Comparison of ENCODE assay signal across 10 mouse cellular contexts in genomic region chr7:19357381-19358375, GRCm38 (mm10). TPM values are rescaled to one million over a fixed set of nuclear protein-coding genes. Genes with fewer than 3 reads are reported as not detected.
DNase-seq lines count a peak whose midpoint lies in the region; ATAC-seq lines count a peak whose summit lies in the region.
"Had no signal": no experiment of that assay in that cellular context is flagged by ENCODE, and none has a peak within 500 bp of the region (broad histone marks: within the 10 kb centered on the region; RNA-seq: fewer than 3 reads in every experiment).

No protein-coding gene starts in this region.

- no peak overlapping the region for H3K27ac ChIP-seq in kidney, embryonic 15.5 days
- H3K27ac ChIP-seq in embryonic facial prominence, embryonic 14.5 days (replicated peaks; ENCODE audit: low read depth, low read length), result no peak overlapping the region
- H3K27ac ChIP-seq in limb, embryonic 11.5 days (replicated peaks; ENCODE audit: low read depth, low read length), result no peak overlapping the region
- no peak overlapping the region for H3K27ac ChIP-seq in neural tube, embryonic 12.5 days

- H3K9ac ChIP-seq in kidney, embryonic 15.5 days, result peak overlapping the region; percentile 56
- peak overlapping the region; percentile 75 for H3K9ac ChIP-seq in embryonic facial prominence, embryonic 14.5 days (ENCODE audit: low read depth, low read length)
- no peak overlapping the region for H3K9ac ChIP-seq in limb, embryonic 11.5 days (ENCODE audit: low read length)
- peak overlapping the region; percentile 63; the same call in 1 of the 2 replicates for H3K9ac ChIP-seq in neural tube, embryonic 12.5 days

- WGBS in kidney, embryonic 15.5 days, result 92% methylated on average over 25 of the region's 25 CpGs
- WGBS in embryonic facial prominence, embryonic 14.5 days, result 90% methylated on average over 25 of the region's 25 CpGs
- WGBS in limb, embryonic 11.5 days, result 94% methylated on average over 25 of the region's 25 CpGs
- whole genome bisulfite sequencing in neural tube, embryonic 12.5 days, result 94% methylated on average over 25 of the region's 25 CpGs

- peaks cover 54% of the 10 kb centered on the region for H3K36me3 ChIP-seq in kidney, embryonic 15.5 days
- peaks cover 38% of the 10 kb centered on the region for H3K36me3 ChIP-seq in embryonic facial prominence, embryonic 14.5 days (ENCODE audit: control insufficient read depth, insufficient read depth, low read length)
- peaks cover 9% of the 10 kb centered on the region; the same call in 1 of the 2 replicates for H3K36me3 ChIP-seq in limb, embryonic 11.5 days (ENCODE audit: control insufficient read depth, insufficient read depth, low read length)
- H3K36me3 ChIP-seq in neural tube, embryonic 12.5 days, result peaks cover 46% of the 10 kb centered on the region

- H3K27me3 ChIP-seq in kidney, embryonic 15.5 days, result 0 out of 2 replicates have a peak, but pooled peaks cover 5% of the 10 kb centered on the region
- no peaks in the 10 kb centered on the region for H3K27me3 ChIP-seq in embryonic facial prominence, embryonic 14.5 days (replicated peaks; ENCODE audit: control insufficient read depth, insufficient read depth, low read length)
- no peaks in the 10 kb centered on the region for H3K27me3 ChIP-seq in limb, embryonic 11.5 days (ENCODE audit: control insufficient read depth, insufficient read depth, low read length)
- H3K27me3 ChIP-seq in neural tube, embryonic 12.5 days (replicated peaks), result no peaks in the 10 kb centered on the region
- H3K27me3 ChIP-seq: Patski had no signal

- no peak for DNase-seq in kidney, adult 18-20 months
- no peak for DNase-seq in embryonic facial prominence, embryonic 14.5 days (ENCODE audit: low spot score)
- DNase-seq in limb, embryonic 11.5 days (ENCODE audit: low spot score), result no peak
- no peak for DNase-seq in frontal cortex, postnatal 10 days (ENCODE audit: low spot score in 2 of 2)
- no peak for DNase-seq in cerebellum, adult 8-10 months
- DNase-seq: cerebellum, adult 2 months had no signal

- H3K9me3 ChIP-seq in kidney, embryonic 15.5 days (replicated peaks), result no peaks in the 10 kb centered on the region
- no peaks in the 10 kb centered on the region for H3K9me3 ChIP-seq in embryonic facial prominence, embryonic 14.5 days (ENCODE audit: control insufficient read depth, low read length)
- H3K9me3 ChIP-seq in limb, embryonic 11.5 days (ENCODE audit: control insufficient read depth, low read length), result no peaks in the 10 kb centered on the region
- no peaks in the 10 kb centered on the region for H3K9me3 ChIP-seq in neural tube, embryonic 12.5 days

- no peak for ATAC-seq in kidney, embryonic 15.5 days (replicated peaks; ENCODE audit: low FRiP score)
- no peak for ATAC-seq in embryonic facial prominence, embryonic 14.5 days (ENCODE audit: low read depth)
- ATAC-seq in limb, embryonic 11.5 days (ENCODE audit: insufficient number of reproducible peaks, low FRiP score, low TSS enrichment, low read depth), result no peak
- no peak for ATAC-seq in neural tube, embryonic 12.5 days (ENCODE audit: low FRiP score, low read depth)
- ATAC-seq in CD4-positive, CD25-positive, alpha-beta regulatory T cell, adult 4 months, result no peak
- ATAC-seq: Patski had no signal

- peak overlapping the region; percentile 86 for H3K4me3 ChIP-seq in kidney, embryonic 15.5 days (replicated peaks)
- peak overlapping the region; percentile 72 for H3K4me3 ChIP-seq in embryonic facial prominence, embryonic 14.5 days (ENCODE audit: low read depth, low read length)
- no peak overlapping the region for H3K4me3 ChIP-seq in limb, embryonic 11.5 days (ENCODE audit: low read depth, low read length)
- H3K4me3 ChIP-seq in neural tube, embryonic 12.5 days, result no peak overlapping the region

- peaks cover 45% of the 10 kb centered on the region for H3K4me1 ChIP-seq in kidney, embryonic 15.5 days
- H3K4me1 ChIP-seq in embryonic facial prominence, embryonic 14.5 days (ENCODE audit: control insufficient read depth, insufficient read depth, low read length), result peaks cover 8% of the 10 kb centered on the region; the same call in 1 of the 2 replicates
- H3K4me1 ChIP-seq in limb, embryonic 11.5 days (ENCODE audit: control insufficient read depth, insufficient read depth, low read length), result peaks cover 13% of the 10 kb centered on the region
- peaks cover 29% of the 10 kb centered on the region for H3K4me1 ChIP-seq in neural tube, embryonic 12.5 days

- H3K4me2 ChIP-seq in kidney, embryonic 15.5 days, result peak overlapping the region; percentile 99
- H3K4me2 ChIP-seq in embryonic facial prominence, embryonic 14.5 days (ENCODE audit: low read depth, low read length), result peak overlapping the region; percentile 91
- peak overlapping the region; percentile 91; the same call in 1 of the 2 replicates for H3K4me2 ChIP-seq in limb, embryonic 11.5 days (ENCODE audit: low read depth, severe bottlenecking)
- H3K4me2 ChIP-seq in neural tube, embryonic 12.5 days (replicated peaks), result peak overlapping the region; percentile 99

RNA-seq across cellular contexts. Expression of gene Cd3eap, which starts 1.6 kb away (rescaled TPM):
- 27.0 and 28.3 TPM in 2 replicates for polyA plus RNA-seq in kidney, embryonic 15.5 days (2015; fragmentation: Nextera tagmentation; extraction: Ambion mirVana)
- polyA plus RNA-seq in embryonic facial prominence, embryonic 14.5 days (2014; fragmentation: Nextera tagmentation; extraction: Ambion mirVana), result 18.8 and 21.6 TPM in 2 replicates
- 21.1 and 24.8 TPM in 2 replicates for polyA plus RNA-seq in limb, embryonic 11.5 days (2014; fragmentation: Nextera tagmentation; extraction: Ambion mirVana)
- 18.2 and 19.8 TPM in 2 replicates for polyA plus RNA-seq in neural tube, embryonic 12.5 days (2016; fragmentation: Nextera tagmentation; extraction: Ambion mirVana)
- polyA plus RNA-seq in CD4-positive, CD25-positive, alpha-beta regulatory T cell, adult 4 months (2017; shearing (Covaris generic)), result 10 to 100 TPM; 15.8 to 17.6 TPM

RNA-seq across cellular contexts. Expression of gene Ppp1r13l, which starts 1.9 kb away (rescaled TPM):
- polyA plus RNA-seq in kidney, embryonic 15.5 days (2015; fragmentation: Nextera tagmentation; extraction: Ambion mirVana), result 5.5 and 5.8 TPM in 2 replicates
- polyA plus RNA-seq in embryonic facial prominence, embryonic 14.5 days (2014; fragmentation: Nextera tagmentation; extraction: Ambion mirVana), result 11.2 and 11.6 TPM in 2 replicates
- polyA plus RNA-seq in limb, embryonic 11.5 days (2014; fragmentation: Nextera tagmentation; extraction: Ambion mirVana), result 6.6 and 8.7 TPM in 2 replicates
- 3.1 and 3.2 TPM in 2 replicates for polyA plus RNA-seq in neural tube, embryonic 12.5 days (2016; fragmentation: Nextera tagmentation; extraction: Ambion mirVana)
- not detected for polyA plus RNA-seq in CD4-positive, CD25-positive, alpha-beta regulatory T cell, adult 4 months (2017; shearing (Covaris generic))

RNA-seq across cellular contexts. Expression of gene Ercc1, which starts 13.1 kb away (rescaled TPM):
- polyA plus RNA-seq in kidney, embryonic 15.5 days (2015; fragmentation: Nextera tagmentation; extraction: Ambion mirVana), result 85.7 and 87.2 TPM in 2 replicates
- polyA plus RNA-seq in embryonic facial prominence, embryonic 14.5 days (2014; fragmentation: Nextera tagmentation; extraction: Ambion mirVana), result 64.0 and 75.1 TPM in 2 replicates
- 104 and 114 TPM in 2 replicates for polyA plus RNA-seq in limb, embryonic 11.5 days (2014; fragmentation: Nextera tagmentation; extraction: Ambion mirVana)
- 103 and 104 TPM in 2 replicates for polyA plus RNA-seq in neural tube, embryonic 12.5 days (2016; fragmentation: Nextera tagmentation; extraction: Ambion mirVana)
- 10 to 100 TPM; 71.2 to 78.1 TPM for polyA plus RNA-seq in CD4-positive, CD25-positive, alpha-beta regulatory T cell, adult 4 months (2017; shearing (Covaris generic))

RNA-seq across cellular contexts. Expression of gene Ercc2, which starts 24.1 kb away (rescaled TPM):
- 16.0 and 19.5 TPM in 2 replicates for polyA plus RNA-seq in kidney, embryonic 15.5 days (2015; fragmentation: Nextera tagmentation; extraction: Ambion mirVana)
- 10.9 and 14.7 TPM in 2 replicates for polyA plus RNA-seq in embryonic facial prominence, embryonic 14.5 days (2014; fragmentation: Nextera tagmentation; extraction: Ambion mirVana)
- polyA plus RNA-seq in limb, embryonic 11.5 days (2014; fragmentation: Nextera tagmentation; extraction: Ambion mirVana), result 11.8 and 13.5 TPM in 2 replicates
- 24.0 and 27.5 TPM in 2 replicates for polyA plus RNA-seq in neural tube, embryonic 12.5 days (2016; fragmentation: Nextera tagmentation; extraction: Ambion mirVana)
- 10 to 100 TPM; 10.1 to 11.6 TPM for polyA plus RNA-seq in CD4-positive, CD25-positive, alpha-beta regulatory T cell, adult 4 months (2017; shearing (Covaris generic))

RNA-seq across cellular contexts. Expression of gene Klc3, which starts 46.2 kb away (rescaled TPM):
- polyA plus RNA-seq in kidney, embryonic 15.5 days (2015; fragmentation: Nextera tagmentation; extraction: Ambion mirVana), result 5.1 and 6.3 TPM in 2 replicates
- polyA plus RNA-seq in embryonic facial prominence, embryonic 14.5 days (2014; fragmentation: Nextera tagmentation; extraction: Ambion mirVana), result 10.2 and 15.3 TPM in 2 replicates
- polyA plus RNA-seq in limb, embryonic 11.5 days (2014; fragmentation: Nextera tagmentation; extraction: Ambion mirVana), result 2.7 and 3.5 TPM in 2 replicates
- 3.9 and 6.4 TPM in 2 replicates for polyA plus RNA-seq in neural tube, embryonic 12.5 days (2016; fragmentation: Nextera tagmentation; extraction: Ambion mirVana)
- 1 to 10 TPM; 2.6 to 3.3 TPM for polyA plus RNA-seq in CD4-positive, CD25-positive, alpha-beta regulatory T cell, adult 4 months (2017; shearing (Covaris generic))

Comparison
In these comparisons a context has a peak if more than half of its experiments do, and no peak if none do; other contexts are left out.
1. H3K4me3 ChIP-seq: peak in kidney, embryonic 15.5 days (single experiment) and embryonic facial prominence, embryonic 14.5 days (single experiment); none in limb, embryonic 11.5 days (single experiment) and neural tube, embryonic 12.5 days (single experiment).
2. Peak in every context shown above with its lines, with median percentiles within 50 percentile points of each other: H3K4me2 ChIP-seq.